In genomic region chr5:115574992-115575391, GRCm38 (mm10) we compare ENCODE assay signal across 9 mouse cellular contexts. TPM values are rescaled to one million over a fixed set of nuclear protein-coding genes. Genes with fewer than 3 reads are reported as not detected.
DNase-seq lines count a peak whose midpoint lies in the region; ATAC-seq lines count a peak whose summit lies in the region.
"Had no signal": no experiment of that assay in that cellular context is flagged by ENCODE, and none has a peak within 500 bp of the region (broad histone marks: within the 10 kb centered on the region; RNA-seq: fewer than 3 reads in every experiment).

No protein-coding gene starts in this region.

- no peaks in the 10 kb centered on the region for H3K9me3 ChIP-seq in limb, embryonic 10.5 days (replicated peaks)
- no peaks in the 10 kb centered on the region for H3K9me3 ChIP-seq in midbrain, embryonic 15.5 days

- H3K4me3 ChIP-seq in limb, embryonic 10.5 days, result no peak overlapping the region
- no peak overlapping the region for H3K4me3 ChIP-seq in midbrain, embryonic 15.5 days

- peak; percentile 46 to 49 for DNase-seq in cerebellum, postnatal 14 days
- DNase-seq in cerebellum, adult 9-11 months, result no peak
- DNase-seq in ovary, postnatal 36 days (ENCODE audit: low spot score), result peak; percentile 51
- DNase-seq in ovary, adult 18-20 months (ENCODE audit: low spot score), result no peak
- DNase-seq in heart, adult 9 months (ENCODE audit: low spot score in 2 of 2), result peak; percentile 64 to 73
- no peak for DNase-seq in limb, embryonic 10.5 days (ENCODE audit: low spot score)
- DNase-seq in spleen, postnatal 4 days (ENCODE audit: low spot score in 2 of 2), result no peak

- ATAC-seq in midbrain, embryonic 15.5 days (replicated peaks), result no peak

- H3K9ac ChIP-seq in midbrain, embryonic 15.5 days, result no peak overlapping the region

- H3K4me1 ChIP-seq in limb, embryonic 10.5 days, result no peaks in the 10 kb centered on the region
- no peaks in the 10 kb centered on the region for H3K4me1 ChIP-seq in midbrain, embryonic 15.5 days

- H3K27me3 ChIP-seq in limb, embryonic 10.5 days (ENCODE audit: low read depth, poor library complexity, severe bottlenecking), result no peaks in the 10 kb centered on the region
- no peaks in the 10 kb centered on the region for H3K27me3 ChIP-seq in midbrain, embryonic 15.5 days (replicated peaks)

- peaks cover 96% of the 10 kb centered on the region for H3K36me3 ChIP-seq in limb, embryonic 10.5 days
- H3K36me3 ChIP-seq in midbrain, embryonic 15.5 days (replicated peaks), result peaks cover 56% of the 10 kb centered on the region

- WGBS in limb, embryonic 10.5 days, result 95% methylated on average over 8 of the region's 8 CpGs
- 94% methylated on average over 8 of the region's 8 CpGs for WGBS in midbrain, embryonic 15.5 days

- H3K27ac ChIP-seq in limb, embryonic 10.5 days, result 0 out of 2 replicates have a peak overlapping the region, but pooled peaks have one; percentile 30
- no peak overlapping the region for H3K27ac ChIP-seq in midbrain, embryonic 15.5 days
- H3K27ac ChIP-seq: stomach, postnatal 0 days had no signal

- H3K4me2 ChIP-seq in midbrain, embryonic 15.5 days, result no peak overlapping the region

RNA-seq across cellular contexts. Expression of gene Gcn1l1, which starts 9.9 kb away (rescaled TPM):
- polyA plus RNA-seq in limb, embryonic 10.5 days (2016; fragmentation: Nextera tagmentation; extraction: Ambion mirVana), result 63.3 and 63.8 TPM in 2 replicates
- 48.3 and 53.4 TPM in 2 replicates for polyA plus RNA-seq in midbrain, embryonic 15.5 days (2015; fragmentation: Nextera tagmentation; extraction: Ambion mirVana)

RNA-seq across cellular contexts. Expression of gene Rplp0, which starts 15.7 kb away (rescaled TPM):
- 1,442 and 1,757 TPM in 2 replicates for polyA plus RNA-seq in limb, embryonic 10.5 days (2016; fragmentation: Nextera tagmentation; extraction: Ambion mirVana)
- polyA plus RNA-seq in midbrain, embryonic 15.5 days (2015; fragmentation: Nextera tagmentation; extraction: Ambion mirVana), result 811 and 847 TPM in 2 replicates

RNA-seq across cellular contexts. Expression of gene Rab35, which starts 56.7 kb away (rescaled TPM):
- polyA plus RNA-seq in limb, embryonic 10.5 days (2016; fragmentation: Nextera tagmentation; extraction: Ambion mirVana), result 14.9 and 15.4 TPM in 2 replicates
- 18.7 and 19.2 TPM in 2 replicates for polyA plus RNA-seq in midbrain, embryonic 15.5 days (2015; fragmentation: Nextera tagmentation; extraction: Ambion mirVana)

Comparison
In these comparisons a context has a peak if more than half of its experiments do, and no peak if none do; other contexts are left out.
1. DNase-seq: peak in cerebellum, postnatal 14 days (2 of 2), ovary, postnatal 36 days (single experiment) and heart, adult 9 months (2 of 2); none in cerebellum, adult 9-11 months (single experiment), ovary, adult 18-20 months (single experiment), limb, embryonic 10.5 days (single experiment) and spleen, postnatal 4 days (0 of 2).